Mouse (Mus musculus): ENCODE data around the gene Btbd9. TPM values are rescaled to one million over a fixed set of nuclear protein-coding genes. Genes with fewer than 3 reads are reported as not detected.
"Not testable (repeated sequence)": the region's sequence is repeated elsewhere in the genome, so short reads cannot be mapped to it uniquely, and the experiment has no call there.

Btbd9 gene
- polyA plus RNA-seq, 1 experiment from 2014 or later: 52.5 TPM

DNA sequence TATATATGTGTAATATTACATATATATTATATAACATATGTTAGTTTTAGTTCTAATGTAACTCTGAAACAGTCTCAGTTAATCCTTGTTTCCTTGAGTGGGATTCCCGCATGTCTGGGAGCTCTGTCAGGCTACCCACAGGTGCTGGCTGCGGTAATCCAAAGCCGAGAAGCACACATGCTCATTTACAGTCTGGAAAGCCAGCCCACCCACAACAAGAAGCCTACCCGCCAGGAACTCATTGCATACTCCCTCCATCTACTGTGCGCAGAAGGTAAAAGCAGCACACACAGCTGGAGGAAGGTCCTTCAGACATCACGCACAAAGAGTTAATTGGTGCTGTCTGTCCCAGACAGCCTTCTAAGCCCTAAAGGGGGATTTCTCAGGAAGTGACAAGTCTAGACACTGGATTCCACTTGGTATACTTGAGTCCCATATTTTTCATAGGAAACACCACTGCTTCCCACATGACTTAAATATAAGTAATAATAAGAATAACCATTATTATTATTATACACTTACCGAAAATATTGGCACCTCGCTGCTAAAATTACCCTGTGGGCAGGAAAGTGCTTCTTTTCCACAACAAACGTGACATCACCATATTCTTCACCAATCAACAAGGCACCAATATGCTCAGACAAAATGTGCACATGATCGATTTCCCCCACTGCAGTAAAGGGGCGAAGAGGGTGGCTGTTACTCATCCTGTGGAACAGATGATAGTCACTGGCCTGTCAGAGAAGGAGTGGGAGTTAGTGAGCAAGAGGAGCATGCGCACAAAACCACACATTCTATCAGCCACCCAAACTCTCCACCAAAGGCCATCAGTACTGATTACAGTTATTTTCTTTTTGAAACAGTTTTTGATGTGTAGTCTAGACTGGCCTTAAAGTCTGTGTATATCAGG is 46.4 kb downstream of the Btbd9 start:
- WGBS: 76% methylated on average over 12 of the region's 12 CpGs

DNA sequence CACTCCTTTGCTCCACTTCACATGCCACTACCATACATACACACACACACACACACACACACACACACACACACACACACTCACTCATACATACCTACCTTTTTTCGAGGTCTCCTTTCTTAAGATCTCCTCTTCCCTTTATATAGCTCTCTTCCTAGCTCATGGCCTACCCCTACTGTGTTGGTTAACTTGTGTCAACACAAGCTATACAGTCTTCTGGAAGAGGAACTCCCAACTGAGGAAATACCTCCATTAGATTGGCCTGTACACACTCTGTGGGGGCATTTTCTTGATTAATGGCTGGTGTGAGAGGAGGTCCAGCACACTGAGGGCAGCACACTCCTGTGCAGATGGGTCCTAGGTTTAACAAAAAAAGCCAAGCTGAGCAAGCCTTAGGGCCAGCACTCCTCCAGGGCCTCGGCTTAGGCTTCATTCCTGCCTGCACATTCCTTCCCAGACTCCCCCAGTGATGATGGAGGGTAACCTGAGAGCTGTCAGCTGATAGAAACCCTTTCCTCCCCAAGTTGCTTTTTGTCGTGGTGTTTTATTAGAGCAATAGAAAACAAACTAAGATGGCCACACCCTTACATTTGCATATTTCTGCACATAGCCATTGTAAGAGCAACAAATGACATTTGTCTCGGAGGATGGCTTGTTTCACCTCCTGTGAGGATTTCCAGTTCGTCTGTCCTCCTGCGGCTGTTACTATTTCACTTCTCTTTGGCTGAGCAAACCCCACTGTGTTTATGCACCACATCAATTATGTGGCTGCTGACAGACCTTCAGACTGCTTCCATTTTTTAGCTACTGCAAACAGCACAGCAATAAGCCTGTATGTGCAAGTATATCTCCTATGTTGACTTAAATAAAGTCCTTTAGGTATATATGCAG is 50.6 kb downstream of the Btbd9 start:
- Histone ChIP-seq H3K4me2 (replicated peaks; ENCODE audit: low read depth, low read length) (no peak overlapping the region), H3K9ac (ENCODE audit: low read depth, low read length) (no peak overlapping the region), H3K4me3 (ENCODE audit: low read length) (no peak overlapping the region), H3K9me3 (ENCODE audit: control insufficient read depth, low read length) (no peaks in the 10 kb centered on the region), H3K27me3 (ENCODE audit: control insufficient read depth, insufficient read depth, low read length) (no peaks in the 10 kb centered on the region), H3K27ac (ENCODE audit: low read depth, low read length) (no peak overlapping the region), H3K36me3 (ENCODE audit: control insufficient read depth, insufficient read depth, low read length) (peaks cover 8% of the 10 kb centered on the region), H3K4me1 (ENCODE audit: control insufficient read depth, insufficient read depth, low read length) (peaks cover 4% of the 10 kb centered on the region)
- ATAC-seq (ENCODE audit: low FRiP score, low TSS enrichment): no peak
- 25% methylated on average over 6 of the region's 6 CpGs for WGBS

More for the DNA sequence above, 46.4 kb downstream of the Btbd9 start:
- H3K9ac ChIP-seq (ENCODE audit: low read depth, low read length): no peak overlapping the region
- H3K4me3 ChIP-seq (ENCODE audit: low read length): no peak overlapping the region
- no peaks in the 10 kb centered on the region for H3K9me3 ChIP-seq (ENCODE audit: control insufficient read depth, low read length)
- no peak overlapping the region for H3K27ac ChIP-seq (ENCODE audit: low read depth, low read length)
- no peak overlapping the region for H3K4me2 ChIP-seq (replicated peaks; ENCODE audit: low read depth, low read length)
- no peaks in the 10 kb centered on the region for H3K27me3 ChIP-seq (ENCODE audit: control insufficient read depth, insufficient read depth, low read length)
- H3K36me3 ChIP-seq (ENCODE audit: control insufficient read depth, insufficient read depth, low read length): peaks cover 4% of the 10 kb centered on the region; the same call in 1 of the 2 replicates
- H3K4me1 ChIP-seq (ENCODE audit: control insufficient read depth, insufficient read depth, low read length): peaks cover 4% of the 10 kb centered on the region
- no peak for ATAC-seq (ENCODE audit: low FRiP score, low TSS enrichment)

DNA sequence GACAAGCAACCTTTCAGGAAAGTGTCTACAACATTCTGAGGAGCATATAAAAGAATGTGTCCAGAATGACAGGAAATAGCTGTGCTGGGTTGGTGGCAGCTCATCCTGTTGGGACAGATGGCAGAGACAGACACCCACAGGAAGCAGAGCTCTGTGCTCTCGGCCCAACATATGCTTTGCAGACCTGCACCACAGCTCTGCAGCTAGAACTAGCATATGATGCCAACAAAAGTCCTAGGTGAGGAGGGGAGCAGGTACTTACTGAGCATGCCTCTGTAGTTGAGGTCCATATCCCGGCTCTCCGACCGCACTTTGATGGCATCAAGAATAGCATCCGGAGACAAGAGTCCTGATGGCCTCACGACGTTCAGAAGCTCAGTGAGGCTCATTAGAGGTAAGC is 51.8 kb downstream of the Btbd9 start:
- WGBS: 73% methylated on average over 7 of the region's 7 CpGs
- H3K36me3 ChIP-seq (ENCODE audit: control insufficient read depth, insufficient read depth, low read length): peaks cover 8% of the 10 kb centered on the region
- no peaks in the 10 kb centered on the region for H3K27me3 ChIP-seq (ENCODE audit: control insufficient read depth, insufficient read depth, low read length)
- H3K27ac ChIP-seq (ENCODE audit: low read depth, low read length): no peak overlapping the region
- H3K4me1 ChIP-seq (ENCODE audit: control insufficient read depth, insufficient read depth, low read length): peaks cover 4% of the 10 kb centered on the region
- no peak for ATAC-seq (ENCODE audit: low FRiP score, low TSS enrichment)
- no peak overlapping the region for H3K4me3 ChIP-seq (ENCODE audit: low read length)
- H3K9me3 ChIP-seq (ENCODE audit: control insufficient read depth, low read length): no peaks in the 10 kb centered on the region
- no peak overlapping the region for H3K4me2 ChIP-seq (replicated peaks; ENCODE audit: low read depth, low read length)
- H3K9ac ChIP-seq (ENCODE audit: low read depth, low read length): no peak overlapping the region

DNA sequence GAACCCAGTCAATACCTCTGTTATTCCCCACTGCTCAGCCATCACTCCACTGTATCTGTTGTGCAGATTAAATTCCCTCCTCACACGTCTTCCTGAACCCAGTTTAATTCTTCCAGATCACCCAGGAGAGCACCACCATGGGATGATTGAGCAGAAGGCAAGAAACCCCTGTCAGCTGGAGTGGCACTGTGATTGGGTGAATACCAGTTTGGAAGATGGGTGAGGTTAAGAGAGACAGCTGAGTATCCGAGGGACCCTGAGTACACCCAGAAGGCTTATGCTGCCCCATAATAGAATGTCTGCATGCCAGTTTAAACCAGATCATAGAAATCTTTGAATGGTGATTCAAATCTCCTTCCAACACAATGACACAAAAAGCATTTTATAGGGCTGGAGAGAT is 52.5 kb downstream of the Btbd9 start:
- Histone ChIP-seq H3K27me3 (ENCODE audit: control insufficient read depth, insufficient read depth, low read length) (no peaks in the 10 kb centered on the region), H3K4me1 (ENCODE audit: control insufficient read depth, insufficient read depth, low read length) (peaks cover 4% of the 10 kb centered on the region), H3K9ac (ENCODE audit: low read depth, low read length) (no peak overlapping the region), H3K36me3 (ENCODE audit: control insufficient read depth, insufficient read depth, low read length) (peaks cover 8% of the 10 kb centered on the region), H3K27ac (ENCODE audit: low read depth, low read length) (no peak overlapping the region), H3K4me3 (ENCODE audit: low read length) (no peak overlapping the region), H3K4me2 (replicated peaks; ENCODE audit: low read depth, low read length) (no peak overlapping the region), H3K9me3 (ENCODE audit: control insufficient read depth, low read length) (no peaks in the 10 kb centered on the region)
- 80% methylated on average over 2 of the region's 2 CpGs for WGBS
- no peak for ATAC-seq (ENCODE audit: low FRiP score, low TSS enrichment)

DNA sequence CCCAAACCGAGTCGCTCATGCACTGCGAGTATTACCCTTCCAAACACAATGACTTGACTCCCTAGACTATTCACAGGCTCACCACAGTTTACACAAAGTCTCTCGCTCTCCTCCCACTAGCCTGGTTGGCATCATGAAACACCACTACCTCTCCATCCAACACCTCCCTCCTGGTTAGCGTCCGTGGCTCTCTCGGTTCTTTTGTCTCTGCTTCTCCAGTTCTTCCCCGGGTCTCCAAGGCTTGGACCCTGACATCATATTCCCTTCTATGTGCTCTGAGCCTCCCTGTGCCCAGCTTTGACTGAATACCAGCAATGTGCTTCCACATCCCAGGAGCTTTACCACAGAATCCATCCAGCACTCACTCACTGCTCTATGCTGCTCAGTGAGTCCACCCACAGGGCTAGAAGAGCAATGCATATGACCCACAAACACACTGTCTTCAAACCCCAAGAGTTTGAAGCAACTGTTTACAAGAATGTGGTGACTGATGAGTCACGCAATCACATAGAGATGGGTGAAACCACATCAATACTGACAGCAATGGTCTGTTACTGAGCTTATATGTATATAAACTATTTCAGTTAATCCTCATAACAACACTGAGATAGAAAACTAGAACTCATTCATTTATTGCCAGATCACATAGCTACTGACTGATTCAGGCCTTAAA is 53.7 kb downstream of the Btbd9 start:
- Histone ChIP-seq H3K9ac (ENCODE audit: low read depth, low read length) (no peak overlapping the region), H3K4me2 (replicated peaks; ENCODE audit: low read depth, low read length) (no peak overlapping the region), H3K4me3 (ENCODE audit: low read length) (no peak overlapping the region), H3K27ac (ENCODE audit: low read depth, low read length) (no peak overlapping the region), H3K9me3 (ENCODE audit: control insufficient read depth, low read length) (no peaks in the 10 kb centered on the region), H3K27me3 (ENCODE audit: control insufficient read depth, insufficient read depth, low read length) (no peaks in the 10 kb centered on the region), H3K36me3 (ENCODE audit: control insufficient read depth, insufficient read depth, low read length) (peaks cover 8% of the 10 kb centered on the region), H3K4me1 (ENCODE audit: control insufficient read depth, insufficient read depth, low read length) (peaks cover 4% of the 10 kb centered on the region)
- 92% methylated on average over 9 of the region's 9 CpGs for WGBS
- no peak for ATAC-seq (ENCODE audit: low FRiP score, low TSS enrichment)

DNA sequence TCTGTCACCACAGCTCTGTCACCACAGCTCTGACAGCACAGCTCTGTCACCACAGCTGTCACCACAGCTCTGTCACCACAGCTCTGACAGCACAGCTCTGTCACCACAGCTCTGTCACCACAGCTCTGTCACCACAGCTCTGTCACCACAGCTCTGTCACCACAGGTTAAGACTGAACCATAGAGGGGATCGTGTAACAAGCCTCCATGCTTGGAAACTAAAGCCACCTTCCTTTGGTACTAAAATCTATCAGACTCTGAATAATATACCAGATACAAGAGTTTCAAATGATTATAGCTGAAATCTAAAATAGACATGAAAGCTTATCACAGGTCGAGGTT is 57.1 kb downstream of the Btbd9 start:
- H3K4me1 ChIP-seq (ENCODE audit: control insufficient read depth, insufficient read depth, low read length); H3K27ac ChIP-seq (ENCODE audit: low read depth, low read length); H3K36me3 ChIP-seq (ENCODE audit: control insufficient read depth, insufficient read depth, low read length); H3K27me3 ChIP-seq (ENCODE audit: control insufficient read depth, insufficient read depth, low read length); H3K4me2 ChIP-seq (replicated peaks; ENCODE audit: low read depth, low read length); H3K4me3 ChIP-seq (ENCODE audit: low read length); ATAC-seq (ENCODE audit: low FRiP score, low TSS enrichment); H3K9ac ChIP-seq (ENCODE audit: low read depth, low read length); H3K9me3 ChIP-seq (ENCODE audit: control insufficient read depth, low read length): not testable (repeated sequence)
- WGBS: 78% methylated on average over 2 of the region's 2 CpGs

DNA sequence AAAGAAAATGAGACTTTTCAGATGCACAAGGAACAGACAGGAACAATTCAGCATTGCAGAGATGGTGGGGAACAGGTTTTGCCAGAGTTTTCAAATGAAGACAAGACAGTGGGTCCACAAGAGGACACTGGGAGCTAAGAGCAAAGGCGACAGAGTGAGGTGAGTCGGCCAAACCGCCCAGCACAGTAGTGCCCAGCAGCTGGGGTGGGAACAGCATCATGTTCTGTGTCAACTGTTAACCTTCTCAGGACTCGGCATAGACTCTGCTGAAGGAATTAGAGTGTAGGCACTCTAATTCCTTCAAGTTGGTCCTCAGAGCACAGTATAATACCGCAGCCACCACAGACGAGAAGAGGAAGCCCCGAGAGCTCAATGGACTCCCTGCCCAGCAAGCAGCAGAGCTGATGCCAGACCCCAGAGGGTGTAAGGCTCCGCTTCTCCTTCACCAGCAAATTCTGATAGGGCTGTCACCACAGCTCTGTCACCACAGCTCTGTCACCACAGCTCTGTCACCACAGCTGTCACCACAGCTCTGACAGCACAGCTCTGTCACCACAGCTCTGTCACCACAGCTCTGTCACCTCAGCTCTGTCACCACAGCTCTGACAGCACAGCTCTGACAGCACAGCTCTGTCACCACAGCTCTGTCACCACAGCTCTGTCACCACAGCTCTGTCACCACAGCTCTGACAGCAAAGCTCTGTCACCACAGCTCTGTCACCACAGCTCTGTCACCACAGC is 57.7 kb downstream of the Btbd9 start:
- H3K36me3 ChIP-seq (ENCODE audit: control insufficient read depth, insufficient read depth, low read length): 0 out of 2 replicates have a peak, but pooled peaks cover 2% of the 10 kb centered on the region
- ATAC-seq (ENCODE audit: low FRiP score, low TSS enrichment): no peak
- H3K27me3 ChIP-seq (ENCODE audit: control insufficient read depth, insufficient read depth, low read length): no peaks in the 10 kb centered on the region
- no peaks in the 10 kb centered on the region for H3K9me3 ChIP-seq (ENCODE audit: control insufficient read depth, low read length)
- WGBS: 82% methylated on average over 8 of the region's 8 CpGs
- no peak overlapping the region for H3K4me3 ChIP-seq (ENCODE audit: low read length)
- no peak overlapping the region for H3K27ac ChIP-seq (ENCODE audit: low read depth, low read length)
- H3K4me1 ChIP-seq (ENCODE audit: control insufficient read depth, insufficient read depth, low read length): no peaks in the 10 kb centered on the region
- H3K4me2 ChIP-seq (replicated peaks; ENCODE audit: low read depth, low read length): no peak overlapping the region
- no peak overlapping the region for H3K9ac ChIP-seq (ENCODE audit: low read depth, low read length)

DNA sequence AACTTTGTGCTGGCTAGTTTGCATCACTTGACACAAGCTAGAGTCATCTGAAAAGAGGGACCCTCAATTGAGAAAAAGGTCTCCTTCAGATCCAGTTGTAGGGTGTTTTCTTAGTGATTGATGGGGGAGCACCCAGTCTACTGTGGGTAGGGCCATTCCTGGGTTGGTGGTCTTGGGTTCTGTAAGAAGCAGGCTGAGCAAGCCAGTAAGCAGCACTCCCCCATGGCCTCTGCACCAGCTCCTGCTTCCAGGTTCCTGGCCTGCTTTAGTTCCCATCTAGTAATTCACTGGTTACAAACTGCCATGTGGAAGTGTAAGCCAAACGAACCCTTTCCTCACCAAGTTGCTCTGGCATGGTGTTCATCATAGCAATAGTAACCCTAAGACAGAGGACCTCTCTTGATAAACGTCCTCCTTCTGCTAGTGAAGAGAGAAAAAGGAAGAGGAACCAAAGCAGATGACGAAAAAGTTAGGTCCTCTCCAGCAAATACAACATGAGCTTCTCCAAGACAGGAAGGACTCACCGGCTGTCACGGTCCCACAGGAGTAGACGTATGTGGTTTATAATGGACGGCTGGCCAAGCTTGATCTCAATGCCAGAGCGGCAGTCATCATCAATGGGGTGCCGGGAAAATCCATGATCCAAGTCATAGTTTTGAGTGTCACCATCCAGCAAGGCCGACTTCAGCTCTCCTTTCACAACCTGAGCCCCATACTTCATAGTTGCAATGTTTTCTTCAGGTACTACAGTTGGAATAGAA is 59.5 kb downstream of the Btbd9 start:
- no peak for ATAC-seq (ENCODE audit: low FRiP score, low TSS enrichment)
- 0 out of 2 replicates have a peak, but pooled peaks cover 2% of the 10 kb centered on the region for H3K36me3 ChIP-seq (ENCODE audit: control insufficient read depth, insufficient read depth, low read length)
- H3K4me3 ChIP-seq (ENCODE audit: low read length): no peak overlapping the region

More for the DNA sequence above, 59.5 kb downstream of the Btbd9 start:
- no peaks in the 10 kb centered on the region for H3K9me3 ChIP-seq (ENCODE audit: control insufficient read depth, low read length)
- no peaks in the 10 kb centered on the region for H3K27me3 ChIP-seq (ENCODE audit: control insufficient read depth, insufficient read depth, low read length)
- no peaks in the 10 kb centered on the region for H3K4me1 ChIP-seq (ENCODE audit: control insufficient read depth, insufficient read depth, low read length)
- no peak overlapping the region for H3K4me2 ChIP-seq (replicated peaks; ENCODE audit: low read depth, low read length)
- H3K9ac ChIP-seq (ENCODE audit: low read depth, low read length): no peak overlapping the region
- 90% methylated on average over 10 of the region's 10 CpGs for WGBS
- no peak overlapping the region for H3K27ac ChIP-seq (ENCODE audit: low read depth, low read length)

Data from kidney, embryonic 14.5 days (tissue).